Mouse (Mus musculus) liver, postnatal 0 days (tissue): Measurements from ENCODE around the gene Prcp. TPM values are rescaled to one million over a fixed set of nuclear protein-coding genes. Genes with fewer than 3 reads are reported as not detected.
"Not testable (repeated sequence)": the region's sequence is repeated elsewhere in the genome, so short reads cannot be mapped to it uniquely, and the experiment has no call there.

ENCODE experiments used
- ATAC-seq: fragments of 200-750 bp; cut with Nextera tagmentation; 2 replicates; pipeline ENCODE4 v1.8.0; 2017; ENCODE audit warnings: mild to moderate bottlenecking, moderate library complexity
- DNase-seq: peaks from one replicate; pipeline ENCODE4 v3.0.0-alpha.2; 2016
- H3K27ac ChIP-seq: fragments of 300-500 bp; sonication (generic); 2 replicates; pipeline ENCODE4 v1.5.1; 2014; ENCODE audit warnings: antibody characterized with exemption, moderate library complexity, mild to moderate bottlenecking, low read depth
- H3K27me3 ChIP-seq: fragments of 300-500 bp; sonication (generic); 2 replicates; pipeline ENCODE4 v1.6.1; 2014; ENCODE audit warnings: low read length, control low read depth, mixed read lengths; ENCODE audit not compliant: insufficient read depth
- H3K36me3 ChIP-seq: fragments of 300-500 bp; sonication (generic); replicated peaks from 2 replicates; pipeline ENCODE4 v1.6.1; 2014; ENCODE audit warnings: mild to moderate bottlenecking, control low read depth, low read length, moderate library complexity, mixed read lengths; ENCODE audit not compliant: insufficient read depth
- H3K4me1 ChIP-seq: fragments of 300-500 bp; sonication (generic); 2 replicates; pipeline ENCODE4 v1.6.1; 2014; ENCODE audit warnings: antibody characterized with exemption, mild to moderate bottlenecking, control low read depth; ENCODE audit not compliant: insufficient read depth
- H3K4me2 ChIP-seq: fragments of 300-500 bp; sonication (generic); 2 replicates; pipeline ENCODE4 v1.6.1; 2014; ENCODE audit warnings: low read depth, mild to moderate bottlenecking, low read length, moderate library complexity, mixed read lengths
- H3K4me3 ChIP-seq: fragments of 300-500 bp; sonication (generic); 2 replicates; pipeline ENCODE4 v1.5.1; 2014; ENCODE audit warnings: low read depth, low read length
- H3K9ac ChIP-seq: fragments of 300-500 bp; sonication (generic); replicated peaks from 2 replicates; pipeline ENCODE4 v1.6.1; 2014; ENCODE audit warnings: mild to moderate bottlenecking, moderate library complexity
- H3K9me3 ChIP-seq: fragments of 300-500 bp; sonication (generic); 2 replicates; pipeline ENCODE4 v1.6.1; 2016; ENCODE audit warnings: mild to moderate bottlenecking, control low read depth, low read length, mixed read lengths
- CTCF ChIP-seq: sonication (generic); IDR thresholded peaks from 2 replicates; pipeline ENCODE4 v1.5.1; 2016; ENCODE audit warnings: antibody characterized with exemption, low read depth
- EP300 ChIP-seq: IDR thresholded peaks from 2 replicates; pipeline ENCODE4 v1.6.1; 2016; ENCODE audit warnings: antibody characterized with exemption, low read depth, mild to moderate bottlenecking
- WGBS: fragments of 180-500 bp; shearing (Covaris S2); extraction: QIAGEN DNeasy Blood & Tissue Kit; methylation state at CpG from one replicate; pipeline ENCODE4 v1.1.7; 2014; ENCODE audit not compliant: insufficient replicate concordance; 5-methylcytosine and 5-hydroxymethylcytosine counted together
- polyA plus RNA-seq: library from polyadenylated mRNA; unstranded; fragments of >200 nt; fragmentation: Nextera tagmentation; extraction: Ambion mirVana; gene quantifications from 2 replicates; pipeline ENCODE4 v1.2.1, GENCODE M21; 2015

Gene Prcp
- polyA plus RNA-seq, 1 experiment from 2014 or later, result 11.5 TPM

- H3K27ac ChIP-seq, result no peak overlapping the region
- H3K9ac ChIP-seq, result no peak overlapping the region
- WGBS, result 60% methylated on average over 3 of the region's 3 CpGs
- no peak for ATAC-seq
- no peak overlapping the region for H3K4me3 ChIP-seq
- DNase-seq, result no peak
- no peaks in the 10 kb centered on the region for H3K27me3 ChIP-seq
- H3K4me2 ChIP-seq, result no peak overlapping the region
- H3K9me3 ChIP-seq, result no peaks in the 10 kb centered on the region
- TF ChIP-seq EP300 (no peak), CTCF (no peak)
- no peaks in the 10 kb centered on the region for H3K36me3 ChIP-seq
- H3K4me1 ChIP-seq, result no peaks in the 10 kb centered on the region
Measured at GRCm38 (mm10) chr7:92959758-92960157, 85.5 kb downstream of the Prcp start.

- H3K9ac ChIP-seq, result no peak overlapping the region
Measured at GRCm38 (mm10) chr7:92961876-92962275, 87.6 kb downstream of the Prcp start.

GRCm38 (mm10) chr7:92964754-92965501, 90.7 kb downstream of the Prcp start:
- no peak for ATAC-seq
- DNase-seq, result no peak
- 64% methylated on average over 3 of the region's 3 CpGs for WGBS
- no peaks in the 10 kb centered on the region for H3K4me1 ChIP-seq
- no peak overlapping the region for H3K27ac ChIP-seq
- TF ChIP-seq EP300, result no peak
- peak; percentile 73 for TF ChIP-seq CTCF
- no peaks in the 10 kb centered on the region for H3K27me3 ChIP-seq
- no peak overlapping the region for H3K4me3 ChIP-seq
- H3K36me3 ChIP-seq, result no peaks in the 10 kb centered on the region
- H3K4me2 ChIP-seq, result no peak overlapping the region
- H3K9ac ChIP-seq, result no peak overlapping the region
- no peaks in the 10 kb centered on the region for H3K9me3 ChIP-seq

More at GRCm38 (mm10) chr7:92961876-92962275, 87.6 kb downstream of the Prcp start:
- H3K4me2 ChIP-seq, result no peak overlapping the region
- H3K4me1 ChIP-seq, result no peaks in the 10 kb centered on the region
- no peak overlapping the region for H3K27ac ChIP-seq
- no peaks in the 10 kb centered on the region for H3K9me3 ChIP-seq
- H3K36me3 ChIP-seq, result no peaks in the 10 kb centered on the region
- no peak for DNase-seq
- no peak overlapping the region for H3K4me3 ChIP-seq
- TF ChIP-seq CTCF (no peak), EP300 (no peak)
- no peaks in the 10 kb centered on the region for H3K27me3 ChIP-seq
- WGBS, result 44% methylated on average over 1 of the region's 1 CpGs
- no peak for ATAC-seq

- H3K9ac ChIP-seq, result no peak overlapping the region
- no peaks in the 10 kb centered on the region for H3K27me3 ChIP-seq
- H3K27ac ChIP-seq, result no peak overlapping the region
- H3K36me3 ChIP-seq, result no peaks in the 10 kb centered on the region
- WGBS, result 59% methylated on average over 10 of the region's 10 CpGs
- DNase-seq (no peak), ATAC-seq (no peak)
- no peak for TF ChIP-seq EP300
- peak; percentile 66 for TF ChIP-seq CTCF
- no peaks in the 10 kb centered on the region for H3K4me1 ChIP-seq
- no peak overlapping the region for H3K4me2 ChIP-seq
- H3K9me3 ChIP-seq, result no peaks in the 10 kb centered on the region
- no peak overlapping the region for H3K4me3 ChIP-seq
Measured at GRCm38 (mm10) chr7:92967381-92968127, 93.3 kb downstream of the Prcp start.

- no peak for DNase-seq
- H3K27me3 ChIP-seq, result no peaks in the 10 kb centered on the region
- no peak overlapping the region for H3K27ac ChIP-seq
- TF ChIP-seq EP300, result no peak
- no peak for TF ChIP-seq CTCF
- H3K36me3 ChIP-seq, result no peaks in the 10 kb centered on the region
- no peak overlapping the region for H3K9ac ChIP-seq
- no peak overlapping the region for H3K4me2 ChIP-seq
- ATAC-seq, result no peak
- 63% methylated on average over 3 of the region's 3 CpGs for WGBS
- H3K4me3 ChIP-seq, result no peak overlapping the region
- H3K9me3 ChIP-seq, result no peaks in the 10 kb centered on the region
- no peaks in the 10 kb centered on the region; the same call in 1 of the 2 replicates for H3K4me1 ChIP-seq
Measured at GRCm38 (mm10) chr7:92977429-92977828, 103.2 kb downstream of the Prcp start.

GRCm38 (mm10) chr7:92978225-92978624, 104.0 kb downstream of the Prcp start:
- Histone ChIP-seq H3K9ac (no peak overlapping the region), H3K9me3 (no peaks in the 10 kb centered on the region), H3K4me1 (no peaks in the 10 kb centered on the region; the same call in 1 of the 2 replicates), H3K27me3 (no peaks in the 10 kb centered on the region), H3K4me3 (no peak overlapping the region), H3K27ac (no peak overlapping the region), H3K4me2 (no peak overlapping the region), H3K36me3 (no peaks in the 10 kb centered on the region)
- no peak for DNase-seq
- TF ChIP-seq CTCF (0 out of 2 replicates have a peak, but pooled peaks have one; percentile 14), EP300 (no peak)
- WGBS, result 44% methylated on average over 4 of the region's 4 CpGs
- no peak for ATAC-seq

- H3K4me3 ChIP-seq, H3K4me2 ChIP-seq, H3K4me1 ChIP-seq, H3K27me3 ChIP-seq, H3K9me3 ChIP-seq, ATAC-seq, H3K36me3 ChIP-seq, DNase-seq, H3K9ac ChIP-seq, H3K27ac ChIP-seq: not testable (repeated sequence)
- 25% methylated on average over 6 of the region's 7 CpGs for WGBS
Measured at GRCm38 (mm10) chr7:92978720-92979119, 104.5 kb downstream of the Prcp start.
